Mouse (Mus musculus) spleen, postnatal 4 days (tissue): ENCODE measurements at regions not wholly inside any gene's neighbourhood (a gene's known extent, or its start where the extent isn't known, plus 50 kb on each side); places are given as distances from the start of the nearest gene placed in this dataset.
A peak's percentile ranks its signal among the peaks of the same experiment; 100 is the strongest.
"Not testable (repeated sequence)": the region's sequence is repeated elsewhere in the genome, so short reads cannot be mapped to it uniquely, and the experiment has no call there.

Experiments
- DNase-seq, 2 experiments: peaks; one replicate each; pipeline ENCODE4 v3.0.0; 2022; ENCODE audit warnings: low spot score in 2 of 2

DNA sequence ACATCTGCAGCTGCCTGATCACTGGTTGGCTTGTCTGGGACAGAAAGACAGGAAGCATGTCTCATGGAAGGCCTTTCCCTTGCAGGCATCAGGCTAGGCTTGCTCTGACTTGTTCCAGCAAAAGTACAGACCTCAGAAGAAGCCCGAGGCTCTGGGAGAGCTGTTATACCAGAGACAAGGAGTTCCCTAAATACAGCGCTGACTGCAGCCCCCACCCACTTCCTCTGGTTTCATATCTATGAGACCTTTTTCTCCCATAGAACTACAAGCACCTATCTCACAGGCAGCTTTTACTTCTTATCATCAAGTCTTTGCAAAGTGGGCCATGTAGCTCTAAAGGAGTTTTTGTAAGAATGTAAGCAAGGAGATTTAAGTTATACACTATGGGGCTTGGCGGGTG is 312.2 kb upstream of the Vmn1r3 start:
- DNase-seq, result not testable (repeated sequence)

DNA sequence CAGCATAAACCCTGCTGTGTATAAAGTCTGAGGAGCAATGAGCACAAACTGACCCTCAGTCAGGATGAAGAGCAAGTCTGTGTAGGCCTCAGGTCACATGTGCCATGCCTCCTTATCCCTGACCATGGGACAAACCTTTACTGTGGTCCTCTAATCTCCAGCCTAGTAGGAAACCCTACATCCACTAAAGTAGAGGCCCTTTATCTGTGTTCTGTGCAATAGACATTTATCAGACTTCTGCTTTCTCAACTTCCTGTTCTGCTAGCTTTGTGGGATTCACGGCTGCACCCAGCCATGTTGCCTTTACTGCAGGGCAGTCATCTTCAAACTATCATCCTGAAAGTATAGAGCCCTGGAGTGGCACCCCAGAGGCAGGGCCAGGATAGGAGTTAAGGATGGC is 310.8 kb upstream of the Vmn1r3 start:
- not testable (repeated sequence) for DNase-seq

DNA sequence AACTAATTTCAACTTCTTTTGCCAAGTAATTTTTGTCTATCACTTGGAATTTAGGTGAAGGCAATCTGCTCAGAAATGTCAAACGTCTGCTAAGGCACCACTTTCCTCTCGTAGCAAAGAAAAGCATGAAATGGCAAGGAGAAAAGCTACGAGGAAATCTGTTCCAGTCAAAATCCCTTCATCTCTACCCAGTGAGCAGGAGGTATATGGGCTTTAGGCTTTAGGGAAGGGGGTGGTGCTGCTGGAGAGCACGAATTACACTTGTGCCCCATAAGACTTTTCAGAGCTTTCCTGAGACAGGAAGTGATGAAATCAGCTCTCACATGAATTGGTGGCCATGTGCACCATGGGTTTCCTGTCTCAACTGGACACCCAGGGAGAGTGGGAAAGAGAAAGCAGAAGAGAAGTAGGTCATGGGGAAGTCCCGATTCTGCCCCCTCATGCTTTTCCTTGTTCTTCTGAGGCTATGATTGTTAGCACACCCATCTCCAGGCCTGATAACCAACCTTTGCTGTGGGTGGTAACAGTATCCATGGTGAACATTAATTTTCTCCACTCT is 309.0 kb upstream of the Vmn1r3 start:
- not testable (repeated sequence) for DNase-seq

DNA sequence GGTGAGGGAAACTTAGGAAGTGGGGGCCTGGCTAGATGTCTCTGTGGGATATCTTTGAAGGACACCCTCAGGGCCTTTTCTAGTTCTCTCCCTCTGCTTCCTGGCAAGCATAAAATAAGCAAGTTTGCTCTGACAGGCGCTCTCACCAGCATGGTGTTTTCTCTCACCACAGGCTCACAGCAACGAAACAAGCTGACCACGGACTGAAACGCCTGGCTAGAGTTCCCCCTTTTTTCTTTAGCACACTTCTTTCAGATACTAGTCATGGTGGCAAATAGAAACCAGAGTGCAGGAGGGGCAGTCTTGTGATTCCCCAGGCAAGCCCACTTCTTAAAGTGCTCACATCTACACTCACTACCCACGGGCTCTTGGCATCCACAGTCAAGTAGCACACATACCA is 305.7 kb upstream of the Vmn1r3 start:
- DNase-seq, result not testable (repeated sequence)

DNA sequence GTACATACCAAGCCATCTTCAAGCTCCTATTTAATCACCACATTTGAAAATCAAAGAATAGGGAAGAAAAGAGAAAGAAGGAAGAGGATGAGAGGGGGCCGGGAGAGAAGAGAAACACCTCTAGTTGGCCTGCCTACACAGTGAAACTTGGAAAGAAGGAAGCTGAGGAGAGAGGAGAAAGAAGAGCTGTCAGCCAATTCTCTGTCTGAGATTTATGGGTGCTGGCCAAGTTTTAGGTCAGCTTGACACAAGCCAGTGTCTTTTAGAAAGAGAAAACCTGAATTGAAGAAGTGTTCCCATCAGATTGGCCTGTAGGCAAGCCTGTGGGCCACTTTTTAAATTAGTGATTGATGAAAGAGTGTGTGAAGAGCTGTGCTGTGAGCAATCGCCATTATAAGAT is 296.9 kb upstream of the Vmn1r3 start:
- DNase-seq, result no peak

DNA sequence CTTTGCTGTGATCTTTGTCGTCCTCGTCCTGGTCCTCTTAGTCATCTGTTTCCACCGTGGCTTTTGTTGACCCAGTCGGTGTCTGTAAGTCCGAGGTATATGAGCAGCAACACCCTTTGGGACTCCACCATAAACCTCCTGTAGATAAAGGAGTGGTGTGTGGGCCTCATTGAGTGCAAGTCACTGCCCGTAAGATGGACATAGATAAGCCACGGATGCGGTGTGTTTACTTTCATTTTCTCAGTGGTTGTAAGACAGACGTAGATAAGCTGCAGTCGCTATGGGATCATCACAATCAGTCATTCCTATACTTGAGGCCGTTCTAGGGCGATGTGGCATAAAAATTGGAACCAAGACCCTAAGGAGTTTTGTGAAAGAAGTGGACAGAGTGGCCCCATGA is 271.6 kb upstream of the Vmn1r3 start:
- no peak for DNase-seq

DNA sequence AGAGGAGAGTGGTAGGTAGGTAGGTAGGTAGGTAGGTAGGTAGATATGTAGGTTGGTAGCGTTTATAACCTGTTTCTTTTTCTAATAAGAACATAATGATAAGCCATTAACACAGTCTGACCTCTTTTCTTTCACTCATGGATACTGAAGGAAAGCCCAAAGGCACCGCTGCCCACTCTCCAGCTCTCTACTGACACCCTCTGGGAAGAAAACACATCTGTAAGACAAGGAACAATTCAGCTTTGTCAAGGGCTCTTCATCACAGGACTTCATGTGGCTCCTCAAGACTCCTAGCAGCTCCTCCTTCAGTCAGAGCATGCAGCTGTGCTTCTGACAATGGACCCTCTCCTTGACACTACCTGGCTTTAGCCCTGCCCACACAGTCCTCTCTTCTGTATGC is 252.2 kb upstream of the Vmn1r3 start:
- DNase-seq, result not testable (repeated sequence)

DNA sequence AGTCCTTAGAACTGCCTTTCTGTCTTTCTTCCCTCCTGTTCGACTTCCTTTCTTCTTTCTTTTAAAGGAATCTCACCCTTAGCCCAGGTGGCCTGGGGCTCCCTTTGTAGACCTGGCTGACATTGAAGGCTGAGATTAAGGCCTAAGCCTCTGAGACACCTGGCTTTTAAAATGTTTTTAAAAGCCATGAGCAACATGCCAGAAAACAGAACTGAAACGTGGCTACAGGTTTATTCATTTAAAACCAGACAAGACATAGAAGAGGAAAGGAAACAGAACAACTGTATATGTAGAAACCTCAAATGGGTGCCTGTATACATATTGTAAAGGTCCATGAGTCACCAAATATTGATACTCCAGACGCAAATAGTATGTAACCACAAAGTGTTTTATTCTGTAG is 242.8 kb upstream of the Vmn1r3 start:
- DNase-seq, result no peak

DNA sequence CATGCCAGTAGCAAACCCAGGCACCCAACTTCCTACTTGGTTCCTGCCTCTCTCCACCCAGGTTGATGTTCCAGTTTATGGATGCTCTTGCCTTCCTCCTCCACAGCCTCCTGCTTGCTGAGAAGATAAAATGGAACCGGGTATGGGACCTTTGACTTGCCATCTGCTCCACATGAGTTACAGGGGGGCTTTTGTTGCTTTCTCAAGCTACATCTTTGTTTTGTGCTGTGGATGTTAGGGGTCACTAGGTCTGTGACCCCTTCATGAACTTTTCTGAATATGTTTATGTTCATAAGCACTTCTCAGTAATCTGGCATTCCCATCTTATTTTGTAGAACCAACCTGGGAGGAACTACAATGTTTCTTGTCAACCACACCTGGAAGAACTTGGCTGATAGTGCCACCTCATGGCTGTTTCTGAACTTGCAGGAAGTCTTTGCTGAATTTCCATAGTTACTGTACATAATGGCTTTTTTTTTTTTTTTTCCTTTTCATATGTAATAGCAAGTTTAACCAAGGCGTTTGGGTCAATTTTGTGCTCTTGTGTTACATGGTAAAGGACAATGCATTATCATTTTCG is 234.9 kb upstream of the Vmn1r3 start:
- peak in 1 of 2 experiments; percentile 18 for DNase-seq

DNA sequence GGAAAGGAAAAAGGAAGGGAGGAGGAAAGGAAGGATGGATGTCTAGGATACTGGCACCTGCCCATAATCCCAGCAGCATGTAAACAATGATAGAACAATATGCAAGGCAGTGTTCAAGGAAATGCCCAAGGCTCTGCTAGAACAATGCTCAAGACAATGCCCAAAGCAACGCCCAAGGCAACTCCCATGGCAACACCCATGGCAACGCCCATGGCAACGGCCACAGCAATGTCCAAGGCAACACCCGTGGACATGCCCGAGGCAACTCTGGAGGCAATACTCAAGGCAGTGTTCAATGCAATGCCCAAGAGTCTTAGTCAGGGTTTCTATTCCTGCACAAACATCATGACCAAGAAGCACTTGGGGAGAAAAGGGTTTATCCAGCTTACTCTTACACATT is 231.5 kb upstream of the Vmn1r3 start:
- DNase-seq, result no peak

DNA sequence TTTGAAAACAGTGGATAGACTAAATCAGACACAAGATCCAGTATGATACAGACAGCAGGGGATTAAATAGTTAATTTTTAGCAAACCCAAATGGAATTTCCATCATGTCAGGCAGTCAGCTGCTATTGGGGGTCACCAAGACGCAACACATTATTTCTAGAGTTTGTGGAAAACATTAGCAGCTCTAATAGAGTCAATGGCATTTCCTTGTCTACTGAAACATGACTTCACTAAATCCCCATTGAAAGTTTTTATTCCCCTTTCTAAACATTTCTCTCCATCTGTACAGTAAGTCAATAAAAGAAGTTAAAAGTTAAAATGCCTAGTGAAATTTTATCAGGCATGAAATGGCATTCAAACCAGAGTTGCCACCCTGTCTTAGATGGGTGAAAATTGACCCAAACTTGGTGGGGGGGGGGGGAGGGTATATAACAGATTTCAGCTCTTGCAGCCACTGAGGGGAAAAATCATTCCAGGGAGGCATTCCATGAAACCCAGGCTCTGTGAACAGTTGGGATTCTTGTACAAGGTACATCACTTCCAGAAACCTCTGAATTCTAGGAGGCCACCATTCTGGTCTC is 229.4 kb upstream of the Vmn1r3 start:
- DNase-seq, result not testable (repeated sequence)

DNA sequence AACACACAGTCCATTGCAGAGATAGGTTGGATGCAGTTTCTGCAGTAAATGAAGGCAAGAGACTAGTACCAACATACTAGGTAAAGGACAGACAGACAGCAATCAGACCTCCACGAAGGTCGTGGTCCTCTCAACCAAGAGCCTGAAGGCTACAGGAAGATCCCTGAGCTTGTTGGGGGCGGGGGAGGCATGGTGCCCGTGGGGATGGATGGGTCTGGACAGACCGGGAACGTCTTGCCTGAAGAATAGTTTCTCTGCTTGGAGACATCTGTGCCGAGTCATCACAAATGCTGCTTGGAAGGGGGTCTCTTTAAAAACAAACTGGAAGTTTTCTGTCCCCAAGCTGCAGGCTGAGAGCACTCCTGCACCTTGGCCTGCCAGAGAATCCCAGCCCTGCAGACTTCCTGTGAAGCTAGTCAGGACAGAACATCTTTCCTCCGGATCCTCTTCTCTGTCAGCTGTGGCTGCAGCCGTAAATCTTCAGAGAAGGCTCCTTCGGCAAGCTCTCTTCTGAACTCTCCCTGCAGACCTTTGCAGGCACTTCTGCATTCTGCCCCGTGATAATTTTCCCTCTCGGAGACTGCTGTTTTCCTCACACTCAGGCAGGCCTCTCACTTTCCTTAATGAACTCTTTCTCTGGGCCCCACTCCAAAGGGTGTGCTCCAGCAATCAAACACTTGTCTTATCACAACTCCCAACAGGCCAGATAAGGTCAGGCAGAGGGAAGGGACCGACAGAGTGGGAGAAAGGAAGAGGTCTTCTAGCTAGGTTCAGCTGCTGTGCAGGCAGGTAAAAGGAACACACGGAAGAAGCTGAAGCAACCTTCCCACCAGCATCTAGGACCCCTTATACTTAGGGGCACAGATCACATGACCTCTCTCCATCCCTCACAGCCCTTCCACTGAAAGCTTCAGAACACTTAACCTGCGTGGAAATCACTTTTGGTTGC is 228.6 kb upstream of the Vmn1r3 start:
- no peak for DNase-seq

DNA sequence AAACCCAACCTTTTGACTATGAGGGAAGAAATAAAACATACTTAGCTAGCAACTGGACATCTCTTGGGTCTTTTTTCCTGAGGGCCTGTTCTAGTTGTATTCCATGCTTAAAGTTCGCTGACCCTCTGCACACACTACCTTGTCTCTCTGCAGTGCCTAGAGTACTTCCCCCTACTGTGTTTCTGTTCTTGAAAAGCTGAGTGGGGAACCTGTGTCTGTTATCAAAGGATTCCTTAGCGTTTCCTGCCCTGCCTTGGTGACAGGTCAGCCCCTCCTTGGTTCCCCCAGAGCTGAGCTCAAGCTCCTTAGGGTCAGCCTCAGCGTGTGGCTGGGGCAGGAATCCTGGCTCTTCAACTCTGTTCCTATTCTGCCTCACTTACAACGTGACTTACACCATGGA is 227.2 kb upstream of the Vmn1r3 start:
- DNase-seq, result not testable (repeated sequence)

DNA sequence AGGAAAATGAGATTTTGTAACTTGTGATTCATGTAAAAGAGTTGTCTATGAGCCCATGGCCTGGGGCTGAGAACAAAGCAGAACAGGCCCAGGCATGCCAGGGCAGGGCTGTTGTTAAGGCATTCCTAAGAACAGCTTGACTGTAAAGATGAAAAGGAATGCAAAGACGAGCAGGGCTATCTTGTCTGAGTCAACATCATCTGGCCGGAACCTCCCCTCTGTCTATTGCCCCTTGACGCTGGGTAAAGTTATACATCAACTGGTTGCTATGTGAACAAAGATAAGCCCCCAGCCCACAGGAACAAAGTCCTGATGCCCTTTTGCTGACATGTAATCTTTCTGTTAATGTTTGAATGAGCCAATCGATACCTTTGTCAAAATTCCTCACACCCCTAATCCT is 217.7 kb upstream of the Vmn1r3 start:
- not testable (repeated sequence) for DNase-seq

DNA sequence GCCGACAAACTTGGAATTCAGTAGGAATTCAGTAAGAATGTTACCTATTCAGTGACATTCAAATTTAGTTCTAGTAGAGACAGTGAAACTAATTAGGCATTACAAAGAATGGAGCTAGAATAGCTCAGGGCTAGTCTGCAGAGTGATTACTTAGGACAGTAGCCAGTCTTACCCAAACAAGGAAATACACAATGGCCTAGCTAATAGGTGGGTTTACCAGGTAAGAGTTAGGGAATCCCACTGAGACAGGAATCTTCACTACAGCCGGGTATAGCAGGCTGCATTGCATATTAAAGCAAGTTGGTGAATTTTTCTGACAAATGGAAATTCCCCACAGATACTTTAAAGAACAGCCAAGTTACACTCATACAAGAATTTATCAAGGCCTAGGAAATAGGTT is 216.6 kb upstream of the Vmn1r3 start:
- not testable (repeated sequence) for DNase-seq

DNA sequence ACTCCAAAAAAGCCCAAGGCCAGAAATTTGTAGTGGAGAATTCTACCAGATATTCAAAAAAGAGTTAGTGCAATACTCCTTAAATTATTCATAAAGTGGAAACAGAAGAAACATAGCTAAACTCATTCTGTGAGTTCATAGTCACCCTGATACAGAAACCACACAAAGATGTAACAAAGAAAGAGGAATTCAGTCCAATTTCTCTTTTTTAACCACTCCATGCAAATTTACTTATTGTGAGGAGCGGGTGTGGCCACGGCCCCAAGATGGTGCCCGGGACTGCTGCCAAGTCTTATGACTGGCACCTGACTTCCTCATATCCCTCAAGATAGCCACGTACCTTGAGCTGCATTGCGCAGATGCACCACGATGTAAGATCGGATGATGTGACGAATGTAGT is 206.4 kb upstream of the Vmn1r3 start:
- DNase-seq, result not testable (repeated sequence)

DNA sequence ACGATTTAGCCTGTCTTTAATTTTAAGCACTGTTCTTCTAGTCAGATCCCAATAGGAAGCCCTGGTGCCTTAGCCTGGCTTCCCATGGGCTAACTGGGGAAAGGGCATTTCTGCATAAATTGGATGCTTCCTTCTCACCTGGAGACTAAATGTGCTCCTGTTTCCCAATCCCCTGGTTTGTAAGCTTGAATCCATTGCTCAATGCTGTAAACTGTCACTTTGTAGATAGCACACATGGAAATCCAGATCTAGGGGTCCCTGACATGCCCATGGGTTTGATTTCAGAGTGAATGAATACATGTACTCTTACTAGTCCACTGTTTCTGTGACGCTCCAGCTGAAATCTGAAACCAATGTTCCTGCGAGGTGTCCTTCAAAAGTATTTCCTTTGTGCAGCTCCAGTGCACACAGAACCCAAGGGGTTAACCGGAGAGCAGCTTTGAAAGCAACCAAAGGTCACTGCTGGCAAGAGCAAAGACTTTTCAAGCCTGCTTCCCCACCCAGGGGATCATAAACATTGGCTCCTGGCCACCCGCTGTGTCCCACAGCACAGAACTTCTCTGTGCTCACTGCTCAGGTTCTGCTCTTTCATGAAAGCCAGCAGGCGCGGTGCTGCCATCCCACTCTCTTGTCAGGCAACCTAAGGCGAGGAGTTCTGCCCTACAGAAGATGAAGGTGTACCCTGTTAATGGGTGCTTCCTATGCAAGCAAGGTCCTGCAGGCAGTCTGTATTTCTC is 188.0 kb upstream of the Vmn1r3 start:
- DNase-seq, result not testable (repeated sequence)

DNA sequence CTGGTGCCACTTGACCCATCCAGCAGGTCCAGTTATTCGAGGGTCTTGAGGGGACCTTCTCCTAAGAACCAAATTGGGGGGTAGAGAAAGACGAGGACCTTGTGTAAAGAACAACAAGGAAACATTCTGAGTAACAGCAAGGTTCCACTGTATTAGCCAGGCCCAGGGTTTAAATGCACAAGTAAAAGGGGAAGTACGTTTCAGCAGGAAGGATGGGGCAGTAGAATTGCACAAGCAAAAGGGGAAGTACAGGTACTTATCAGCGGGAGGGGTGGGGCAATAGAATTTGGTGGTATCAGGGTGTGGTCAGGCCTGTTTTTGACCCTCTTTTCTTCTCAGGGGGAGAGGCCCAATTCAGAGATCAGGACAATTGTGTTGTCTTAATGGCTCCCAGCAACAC is 182.9 kb upstream of the Vmn1r3 start:
- DNase-seq, result not testable (repeated sequence)

DNA sequence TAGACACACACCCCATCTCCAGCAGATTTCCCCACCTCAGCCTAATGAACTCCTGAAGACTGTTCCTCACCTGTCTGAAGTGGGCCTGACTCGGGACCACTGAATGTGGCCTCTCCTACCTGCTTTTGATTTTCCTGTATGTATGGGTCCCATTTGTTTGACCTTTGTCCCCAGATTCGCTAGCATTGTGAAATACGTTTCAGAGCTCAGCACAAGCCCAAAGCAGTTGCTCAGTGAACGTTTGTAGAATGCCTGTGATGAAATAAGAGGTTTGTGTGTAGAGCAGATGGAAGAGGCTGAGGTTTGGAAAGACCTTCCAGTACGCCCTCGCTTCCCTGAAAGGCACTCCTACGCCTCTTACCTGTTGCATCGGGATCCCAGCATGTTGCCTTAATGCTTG is 158.3 kb upstream of the Vmn1r3 start:
- not testable (repeated sequence) for DNase-seq

DNA sequence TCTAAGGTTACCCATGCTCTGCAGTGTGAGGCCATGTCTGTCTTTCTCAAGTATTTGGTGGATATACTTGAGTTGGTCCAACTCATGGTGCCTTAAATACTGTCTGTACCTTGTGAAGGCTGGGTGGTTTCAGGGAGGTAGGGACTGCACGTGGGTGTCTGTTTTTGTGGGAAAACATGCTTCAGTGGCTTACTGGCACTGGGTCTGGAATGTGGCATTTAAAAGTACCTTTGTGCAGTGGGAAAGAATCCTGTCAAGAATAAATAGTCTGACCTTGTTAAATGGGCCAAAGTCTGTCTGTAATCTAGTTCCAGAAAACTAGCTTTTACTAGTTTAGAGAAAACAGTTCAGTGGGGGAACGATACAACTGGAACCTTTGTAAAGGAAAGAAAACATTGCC is 157.5 kb upstream of the Vmn1r3 start:
- not testable (repeated sequence) for DNase-seq

DNA sequence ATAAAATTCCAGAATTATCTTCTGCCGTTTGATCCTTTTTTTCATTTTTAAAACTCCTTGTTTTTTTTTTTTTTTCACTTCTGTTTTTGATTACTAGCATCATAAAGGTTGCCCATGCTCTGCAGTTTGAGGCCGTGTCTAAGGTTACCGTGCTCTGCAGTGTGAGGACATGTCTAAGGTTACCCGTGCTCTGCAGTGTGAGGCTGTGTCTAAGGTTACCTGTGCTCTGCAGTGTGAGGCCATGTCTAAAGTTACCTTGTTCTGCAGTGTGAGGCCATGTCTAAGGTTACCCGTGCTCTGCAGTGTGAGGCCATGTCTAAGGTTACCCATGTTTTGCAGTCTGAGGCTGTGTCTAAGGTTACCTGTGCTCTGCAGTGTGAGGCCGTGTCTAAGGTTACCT is 157.0 kb upstream of the Vmn1r3 start:
- not testable (repeated sequence) for DNase-seq
